8 mouse cellular contexts compared by ENCODE assay signal in the genomic region with DNA sequence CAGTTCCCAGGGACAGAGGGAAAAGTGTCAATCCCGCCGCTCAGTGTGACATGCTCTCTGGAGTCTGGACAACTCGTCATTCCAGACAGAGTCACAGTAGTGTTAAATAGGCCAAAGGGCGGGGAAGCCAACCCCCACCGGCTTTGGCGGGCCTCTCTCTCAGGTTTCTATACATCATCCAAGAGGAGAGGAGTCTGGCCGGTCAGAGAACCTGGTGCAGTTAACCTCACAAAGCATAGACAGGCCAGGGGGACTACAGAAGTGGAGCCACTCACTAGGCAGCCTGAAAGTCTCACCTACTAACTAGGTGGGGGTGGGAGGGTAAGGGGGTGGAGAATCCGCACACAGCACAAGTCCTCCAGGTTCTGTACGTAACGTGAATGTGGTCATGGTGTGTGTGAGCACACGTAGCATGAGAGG.
DNase-seq lines count a peak whose midpoint lies in the region; ATAC-seq lines count a peak whose summit lies in the region.

No protein-coding gene starts in this region.

- peak overlapping the region; percentile 76 for H3K4me2 ChIP-seq in lung, embryonic 16.5 days (ENCODE audit: low read depth, low read length)
- peak overlapping the region; percentile 71 for H3K4me2 ChIP-seq in forebrain, embryonic 11.5 days (ENCODE audit: low read depth, low read length, severe bottlenecking)
- H3K4me2 ChIP-seq in intestine, embryonic 15.5 days (replicated peaks): peak overlapping the region; percentile 83
- H3K4me2 ChIP-seq in liver, embryonic 16.5 days (ENCODE audit: low read depth, low read length): peak overlapping the region; percentile 39

- no peaks in the 10 kb centered on the region for H3K9me3 ChIP-seq in lung, embryonic 16.5 days (ENCODE audit: control insufficient read depth, low read length)
- H3K9me3 ChIP-seq in forebrain, embryonic 11.5 days (ENCODE audit: control insufficient read depth, low read length): no peaks in the 10 kb centered on the region
- no peaks in the 10 kb centered on the region for H3K9me3 ChIP-seq in intestine, embryonic 15.5 days
- no peaks in the 10 kb centered on the region for H3K9me3 ChIP-seq in liver, embryonic 16.5 days (replicated peaks; ENCODE audit: control insufficient read depth, low read length)

- peak overlapping the region; percentile 78 for H3K4me3 ChIP-seq in lung, embryonic 16.5 days (ENCODE audit: low read length)
- H3K4me3 ChIP-seq in forebrain, embryonic 11.5 days (ENCODE audit: low read depth, low read length): peak overlapping the region; percentile 69
- peak overlapping the region; percentile 76 for H3K4me3 ChIP-seq in intestine, embryonic 15.5 days (replicated peaks)
- peak overlapping the region; percentile 42 for H3K4me3 ChIP-seq in liver, embryonic 16.5 days (ENCODE audit: low read depth, low read length)

- peak overlapping the region; percentile 84 for H3K27ac ChIP-seq in lung, embryonic 16.5 days (ENCODE audit: low read length)
- no peak overlapping the region for H3K27ac ChIP-seq in forebrain, embryonic 11.5 days (ENCODE audit: low read depth, low read length)
- peak overlapping the region; percentile 32 for H3K27ac ChIP-seq in intestine, embryonic 15.5 days
- H3K27ac ChIP-seq in liver, embryonic 16.5 days (ENCODE audit: low read length): peak overlapping the region; percentile 28

- H3K9ac ChIP-seq in lung, embryonic 16.5 days (ENCODE audit: low read length): peak overlapping the region; percentile 59
- H3K9ac ChIP-seq in forebrain, embryonic 11.5 days (ENCODE audit: low read length): peak overlapping the region; percentile 54
- peak overlapping the region; percentile 19 for H3K9ac ChIP-seq in intestine, embryonic 15.5 days
- no peak overlapping the region for H3K9ac ChIP-seq in liver, embryonic 16.5 days (ENCODE audit: low read depth, low read length)

- peaks cover 14% of the 10 kb centered on the region for H3K4me1 ChIP-seq in lung, embryonic 16.5 days (replicated peaks; ENCODE audit: control insufficient read depth, insufficient read depth, low read length)
- H3K4me1 ChIP-seq in forebrain, embryonic 11.5 days (replicated peaks; ENCODE audit: control insufficient read depth, insufficient read depth, low read length): peaks cover 2% of the 10 kb centered on the region; the same call in 1 of the 2 replicates
- 0 out of 2 replicates have a peak, but pooled peaks cover 13% of the 10 kb centered on the region for H3K4me1 ChIP-seq in intestine, embryonic 15.5 days (replicated peaks)
- peaks cover 7% of the 10 kb centered on the region for H3K4me1 ChIP-seq in liver, embryonic 16.5 days (ENCODE audit: control insufficient read depth, low read depth, low read length)

- H3K27me3 ChIP-seq in lung, embryonic 16.5 days (ENCODE audit: control insufficient read depth, insufficient read depth, low read depth, low read length): no peaks in the 10 kb centered on the region
- no peaks in the 10 kb centered on the region for H3K27me3 ChIP-seq in forebrain, embryonic 11.5 days (ENCODE audit: control insufficient read depth, insufficient read depth, low read length)
- no peaks in the 10 kb centered on the region for H3K27me3 ChIP-seq in intestine, embryonic 15.5 days (replicated peaks)
- H3K27me3 ChIP-seq in liver, embryonic 16.5 days (ENCODE audit: control insufficient read depth, insufficient read depth, low read depth, low read length): no peaks in the 10 kb centered on the region

- ATAC-seq in lung, embryonic 16.5 days (ENCODE audit: low read depth): peak; percentile 20
- peak; percentile 50; the same call in 1 of the 2 replicates for ATAC-seq in forebrain, embryonic 11.5 days (replicated peaks; ENCODE audit: low FRiP score)
- peak; percentile 55 for ATAC-seq in intestine, embryonic 15.5 days
- ATAC-seq in liver, embryonic 16.5 days (ENCODE audit: low read depth): peak; percentile 69

- no peak for DNase-seq in lung, postnatal 36 days
- DNase-seq in forebrain, embryonic 11.5 days (ENCODE audit: low spot score): peak; percentile 64
- no peak for DNase-seq in right cerebral cortex, adult 18-20 months
- no peak for DNase-seq in right cerebral cortex, postnatal 10 days (ENCODE audit: low spot score in 2 of 2)
- DNase-seq in testis, postnatal 14 days (ENCODE audit: low spot score): no peak

- WGBS in lung, embryonic 16.5 days: 3% methylated on average over 11 of the region's 11 CpGs
- WGBS in forebrain, embryonic 11.5 days: under 1% methylated on average over 11 of the region's 11 CpGs
- 5% methylated on average over 11 of the region's 11 CpGs for WGBS in intestine, embryonic 15.5 days
- WGBS in liver, embryonic 16.5 days (ENCODE audit: insufficient replicate concordance): 27% methylated on average over 11 of the region's 11 CpGs

- H3K36me3 ChIP-seq in lung, embryonic 16.5 days (ENCODE audit: control insufficient read depth, insufficient read depth, low read length): no peaks in the 10 kb centered on the region
- no peaks in the 10 kb centered on the region for H3K36me3 ChIP-seq in forebrain, embryonic 11.5 days (ENCODE audit: control insufficient read depth, insufficient read depth, low read length)
- H3K36me3 ChIP-seq in intestine, embryonic 15.5 days: no peaks in the 10 kb centered on the region
- H3K36me3 ChIP-seq in liver, embryonic 16.5 days (ENCODE audit: control insufficient read depth, insufficient read depth): no peaks in the 10 kb centered on the region
